Mouse (Mus musculus) layer of hippocampus, adult 8-10 months (tissue): Measurements from ENCODE around the gene Eif3a. TPM values are rescaled to one million over a fixed set of nuclear protein-coding genes. Genes with fewer than 3 reads are reported as not detected.
A peak's percentile ranks its signal among the peaks of the same experiment; 100 is the strongest.

Experiments used
- DNase-seq, 2 experiments: peaks; one replicate each; pipeline ENCODE4 v3.0.0; 2022; ENCODE audit warnings: low spot score in 2 of 2
- microRNA-seq, 2 experiments: library from miRNA; unstranded; fragments of <30 nt; microRNA quantifications; one replicate each; pipeline ENCODE4 v1.2.0; 2022
- total RNA-seq, 4 experiments: library from RNA; stranded (reverse); gene quantifications; 2 replicates each; pipeline ENCODE4 v1.2.4; 2022

Gene Eif3a
- total RNA-seq, 4 experiments from 2014 or later: 92.4 to 109 (median 104) TPM

GRCm38 (mm10) chr19:60758896-60759835 lies 31.3 kb downstream of the Eif3a start:
- no peak for DNase-seq

- no peak for DNase-seq
Observed at GRCm38 (mm10) chr19:60757099-60757785, 33.2 kb downstream of the Eif3a start.

- peak; percentile 28 to 49 for DNase-seq
Observed at GRCm38 (mm10) chr19:60756192-60757098, 34.0 kb downstream of the Eif3a start.

- peak; percentile 77 to 86 for DNase-seq
Observed at GRCm38 (mm10) chr19:60755438-60756191, 34.8 kb downstream of the Eif3a start, which contains the start of gene Nanos1. TSS of gene Nanos1 (plus strand) at chr19:60755987.

- DNase-seq: no peak
Observed at GRCm38 (mm10) chr19:60747801-60748200, 42.7 kb downstream of the Eif3a start.

GRCm38 (mm10) chr19:60743767-60744547 lies 46.5 kb downstream of the Eif3a start:
- DNase-seq: no peak

- no peak for DNase-seq
Observed at GRCm38 (mm10) chr19:60740560-60740959, 49.9 kb downstream of the Eif3a start.

- DNase-seq: no peak
Observed at GRCm38 (mm10) chr19:60731966-60732365, 58.5 kb downstream of the Eif3a start.

GRCm38 (mm10) chr19:60731299-60731698 lies 59.2 kb downstream of the Eif3a start:
- DNase-seq: no peak

GRCm38 (mm10) chr19:60730281-60730852 lies 60.1 kb downstream of the Eif3a start:
- peak in 1 of 2 experiments; percentile 24 for DNase-seq

- no peak for DNase-seq
Observed at GRCm38 (mm10) chr19:60716381-60716780, 74.1 kb downstream of the Eif3a start.

- DNase-seq: no peak
Observed at GRCm38 (mm10) chr19:60712577-60712976, 77.9 kb downstream of the Eif3a start.

Small RNA genes lying within 50 kb of the gene (microRNA-seq; reads per million reads assigned to microRNA genes)
- gene mmu-mir-3084-1: 0 reads per million in 2 experiments

Other genes with a start within 250 kb of the Eif3a start
- 10 to 100 TPM; 48.5 to 52.5 (median 49.6) TPM for gene Cacul1, start 209.6 kb downstream of the Eif3a start, total RNA-seq
- 10 to 100 TPM; 13.8 to 17.5 (median 15.8) TPM for gene Nanos1, start 34.7 kb downstream of the Eif3a start, total RNA-seq
- gene Fam45a, start 20.9 kb upstream of the Eif3a start, total RNA-seq: 10 to 100 TPM; 43.2 to 54.7 (median 48.6) TPM
- 10 to 100 TPM; 14.2 to 22.2 (median 17.4) TPM for gene Sfxn4, start 70.8 kb upstream of the Eif3a start, total RNA-seq
- 10 to 100 TPM; 76.1 to 84.6 (median 81.3) TPM for gene Prdx3, start 83.9 kb upstream of the Eif3a start, total RNA-seq
- 10 to 100 TPM in 3 of 4 experiments, 1 to 10 TPM in 1; 7.7 to 12.0 (median 11.9) TPM for gene Grk5, start 99.1 kb upstream of the Eif3a start, total RNA-seq